Mouse (Mus musculus): ENCODE results near the gene Lef1. TPM values are rescaled to one million over a fixed set of nuclear protein-coding genes. Genes with fewer than 3 reads are reported as not detected.

The Lef1 gene
- total RNA-seq, 1 experiment: 11.1 TPM

GRCm38 (mm10) chr3:131181006-131181405 lies 70.7 kb downstream of the Lef1 start:
- no peak overlapping the region for H3K27ac ChIP-seq (ENCODE audit: insufficient read depth, low read depth, low read length, poor library complexity, severe bottlenecking)
- TF ChIP-seq HCFC1 (IDR thresholded peaks at IDR 0.05; ENCODE audit: borderline replicate concordance, insufficient read depth, low read length): no peak
- no peak for TF ChIP-seq ZNF384 (IDR thresholded peaks at IDR 0.05; ENCODE audit: low read depth, low read length)
- no peak for TF ChIP-seq MAFK (IDR thresholded peaks at IDR 0.05; ENCODE audit: insufficient read depth, low read depth, low read length)
- no peak for TF ChIP-seq CHD2 (IDR thresholded peaks at IDR 0.05; ENCODE audit: low read depth, low read length)
- TF ChIP-seq ZC3H11A (IDR thresholded peaks at IDR 0.05; ENCODE audit: borderline replicate concordance, low read depth, low read length): no peak
- DNase-seq (ENCODE audit: low read depth, low spot score): no peak
- in situ Hi-C loops (cut with MboI; ENCODE audit: low sequenced_read_pairs in 2 of 2, unreplicated experiment in 2 of 2): no loop called here
- peaks cover 3% of the 10 kb centered on the region; the same call in 1 of the 2 replicates for H3K36me3 ChIP-seq (ENCODE audit: control insufficient read depth, insufficient read depth, low read length, poor library complexity, severe bottlenecking)
- H3K9me3 ChIP-seq (ENCODE audit: control insufficient read depth, insufficient read depth, low read depth, low read length): no peaks in the 10 kb centered on the region
- peaks cover 0 to 6% of the 10 kb centered on the region in 2 experiments; a peak in 1 of 4 replicates for H3K4me1 ChIP-seq (ENCODE audit: control insufficient read depth in 2 of 2, insufficient read depth in 2 of 2, low read length in 2 of 2, poor library complexity in 1 of 2)
- H3K4me3 ChIP-seq (ENCODE audit: insufficient read depth in 1 of 2, low read depth in 1 of 2, low read length in 2 of 2, poor library complexity in 1 of 2, severe bottlenecking in 1 of 2): no peak overlapping the region
- H3K9ac ChIP-seq (ENCODE audit: insufficient read depth, low read depth, low read length, poor library complexity, severe bottlenecking): no peak overlapping the region

GRCm38 (mm10) chr3:131182158-131182557 lies 71.9 kb downstream of the Lef1 start:
- H3K4me3 ChIP-seq (ENCODE audit: insufficient read depth in 1 of 2, low read depth in 1 of 2, low read length in 2 of 2, poor library complexity in 1 of 2, severe bottlenecking in 1 of 2): no peak overlapping the region
- DNase-seq (ENCODE audit: low read depth, low spot score): no peak
- H3K9ac ChIP-seq (ENCODE audit: insufficient read depth, low read depth, low read length, poor library complexity, severe bottlenecking): no peak overlapping the region
- H3K9me3 ChIP-seq (ENCODE audit: control insufficient read depth, insufficient read depth, low read depth, low read length): no peaks in the 10 kb centered on the region
- TF ChIP-seq HCFC1 (IDR thresholded peaks at IDR 0.05; ENCODE audit: borderline replicate concordance, insufficient read depth, low read length) (no peak), ZC3H11A (IDR thresholded peaks at IDR 0.05; ENCODE audit: borderline replicate concordance, low read depth, low read length) (no peak), ZNF384 (IDR thresholded peaks at IDR 0.05; ENCODE audit: low read depth, low read length) (no peak), MAFK (IDR thresholded peaks at IDR 0.05; ENCODE audit: insufficient read depth, low read depth, low read length) (no peak), CHD2 (IDR thresholded peaks at IDR 0.05; ENCODE audit: low read depth, low read length) (no peak)
- peaks cover 3% of the 10 kb centered on the region; the same call in 1 of the 2 replicates for H3K36me3 ChIP-seq (ENCODE audit: control insufficient read depth, insufficient read depth, low read length, poor library complexity, severe bottlenecking)
- peaks cover 0 to 6% of the 10 kb centered on the region in 2 experiments; a peak in 1 of 4 replicates for H3K4me1 ChIP-seq (ENCODE audit: control insufficient read depth in 2 of 2, insufficient read depth in 2 of 2, low read length in 2 of 2, poor library complexity in 1 of 2)
- in situ Hi-C loops (cut with MboI; ENCODE audit: low sequenced_read_pairs in 2 of 2, unreplicated experiment in 2 of 2): no loop called here
- no peak overlapping the region for H3K27ac ChIP-seq (ENCODE audit: insufficient read depth, low read depth, low read length, poor library complexity, severe bottlenecking)

GRCm38 (mm10) chr3:131186193-131186592 lies 75.9 kb downstream of the Lef1 start:
- Histone ChIP-seq H3K4me1 (ENCODE audit: control insufficient read depth in 2 of 2, insufficient read depth in 2 of 2, low read length in 2 of 2, poor library complexity in 1 of 2) (peaks cover 0 to 11% of the 10 kb centered on the region in 2 experiments; a peak in 2 of 4 replicates), H3K27ac (ENCODE audit: insufficient read depth, low read depth, low read length, poor library complexity, severe bottlenecking) (no peak overlapping the region), H3K9me3 (ENCODE audit: control insufficient read depth, insufficient read depth, low read depth, low read length) (no peaks in the 10 kb centered on the region), H3K4me3 (ENCODE audit: insufficient read depth in 1 of 2, low read depth in 1 of 2, low read length in 2 of 2, poor library complexity in 1 of 2, severe bottlenecking in 1 of 2) (no peak overlapping the region), H3K9ac (ENCODE audit: insufficient read depth, low read depth, low read length, poor library complexity, severe bottlenecking) (no peak overlapping the region), H3K36me3 (ENCODE audit: control insufficient read depth, insufficient read depth, low read length, poor library complexity, severe bottlenecking) (peaks cover 3% of the 10 kb centered on the region; the same call in 1 of the 2 replicates)
- in situ Hi-C loops (cut with MboI; ENCODE audit: low sequenced_read_pairs in 2 of 2, unreplicated experiment in 2 of 2): no loop called here
- DNase-seq (ENCODE audit: low read depth, low spot score): no peak
- TF ChIP-seq ZC3H11A (IDR thresholded peaks at IDR 0.05; ENCODE audit: borderline replicate concordance, low read depth, low read length) (no peak), MAFK (IDR thresholded peaks at IDR 0.05; ENCODE audit: insufficient read depth, low read depth, low read length) (no peak), ZNF384 (IDR thresholded peaks at IDR 0.05; ENCODE audit: low read depth, low read length) (no peak), HCFC1 (IDR thresholded peaks at IDR 0.05; ENCODE audit: borderline replicate concordance, insufficient read depth, low read length) (no peak), CHD2 (IDR thresholded peaks at IDR 0.05; ENCODE audit: low read depth, low read length) (no peak)

GRCm38 (mm10) chr3:131190239-131190638 lies 80.0 kb downstream of the Lef1 start:
- no peaks in the 10 kb centered on the region; the same call in 1 of the 2 replicates for H3K36me3 ChIP-seq (ENCODE audit: control insufficient read depth, insufficient read depth, low read length, poor library complexity, severe bottlenecking)
- peaks cover 0 to 5% of the 10 kb centered on the region in 2 experiments; a peak in 2 of 4 replicates for H3K4me1 ChIP-seq (ENCODE audit: control insufficient read depth in 2 of 2, insufficient read depth in 2 of 2, low read length in 2 of 2, poor library complexity in 1 of 2)
- H3K9ac ChIP-seq (ENCODE audit: insufficient read depth, low read depth, low read length, poor library complexity, severe bottlenecking): no peak overlapping the region
- no peak overlapping the region for H3K27ac ChIP-seq (ENCODE audit: insufficient read depth, low read depth, low read length, poor library complexity, severe bottlenecking)
- no peaks in the 10 kb centered on the region for H3K9me3 ChIP-seq (ENCODE audit: control insufficient read depth, insufficient read depth, low read depth, low read length)
- TF ChIP-seq ZNF384 (IDR thresholded peaks at IDR 0.05; ENCODE audit: low read depth, low read length) (no peak), MAFK (IDR thresholded peaks at IDR 0.05; ENCODE audit: insufficient read depth, low read depth, low read length) (no peak), CHD2 (IDR thresholded peaks at IDR 0.05; ENCODE audit: low read depth, low read length) (no peak), HCFC1 (IDR thresholded peaks at IDR 0.05; ENCODE audit: borderline replicate concordance, insufficient read depth, low read length) (no peak), ZC3H11A (IDR thresholded peaks at IDR 0.05; ENCODE audit: borderline replicate concordance, low read depth, low read length) (no peak)
- DNase-seq (ENCODE audit: low read depth, low spot score): no peak
- in situ Hi-C loops (cut with MboI; ENCODE audit: low sequenced_read_pairs in 2 of 2, unreplicated experiment in 2 of 2): no loop called here
- H3K4me3 ChIP-seq (ENCODE audit: insufficient read depth in 1 of 2, low read depth in 1 of 2, low read length in 2 of 2, poor library complexity in 1 of 2, severe bottlenecking in 1 of 2): no peak overlapping the region

Data from ES-E14 (cell line).